Mouse (Mus musculus) lung, embryonic 15.5 days (tissue): ENCODE measurements around the gene Abcc6. TPM values are rescaled to one million over a fixed set of nuclear protein-coding genes. Genes with fewer than 3 reads are reported as not detected.
"Not testable (repeated sequence)": the region's sequence is repeated elsewhere in the genome, so short reads cannot be mapped to it uniquely, and the experiment has no call there.

Source experiments
- ATAC-seq: fragments of 200-750 bp; cut with Nextera tagmentation; 2 replicates; pipeline ENCODE4 v1.8.0; 2017; ENCODE audit warnings: moderate number of reproducible peaks, borderline replicate concordance; ENCODE audit not compliant: low FRiP score, low TSS enrichment; ENCODE audit errors: extremely low read depth
- H3K27ac ChIP-seq: fragments of 300-500 bp; sonication (generic); 2 replicates; pipeline ENCODE4 v1.5.1; 2015; ENCODE audit warnings: moderate library complexity, mild to moderate bottlenecking, inconsistent platforms
- H3K27me3 ChIP-seq: fragments of 300-500 bp; sonication (generic); 2 replicates; pipeline ENCODE4 v1.6.1; 2015; ENCODE audit warnings: inconsistent platforms
- H3K36me3 ChIP-seq: fragments of 300-500 bp; sonication (generic); 2 replicates; pipeline ENCODE4 v1.6.1; 2015; ENCODE audit warnings: inconsistent platforms
- H3K4me1 ChIP-seq: fragments of 300-500 bp; sonication (generic); 2 replicates; pipeline ENCODE4 v1.6.1; 2015; ENCODE audit warnings: inconsistent platforms
- H3K4me2 ChIP-seq: fragments of 300-500 bp; sonication (generic); 2 replicates; pipeline ENCODE4 v1.6.1; 2015; ENCODE audit warnings: inconsistent platforms, mild to moderate bottlenecking, moderate library complexity
- H3K4me3 ChIP-seq: fragments of 300-500 bp; sonication (generic); 2 replicates; pipeline ENCODE4 v1.5.1; 2015; ENCODE audit warnings: mild to moderate bottlenecking, inconsistent platforms
- H3K9ac ChIP-seq: fragments of 300-500 bp; sonication (generic); 2 replicates; pipeline ENCODE4 v1.6.1; 2015; ENCODE audit warnings: inconsistent platforms
- H3K9me3 ChIP-seq: fragments of 300-500 bp; sonication (generic); 2 replicates; pipeline ENCODE4 v1.6.1; 2016; ENCODE audit warnings: inconsistent platforms
- WGBS: fragments of 180-500 bp; shearing (Covaris S2); methylation state at CpG from one replicate; pipeline ENCODE4 v1.1.7; 2015; 5-methylcytosine and 5-hydroxymethylcytosine counted together
- polyA plus RNA-seq: library from polyadenylated mRNA; unstranded; fragments of >200 nt; fragmentation: Nextera tagmentation; extraction: Ambion mirVana; gene quantifications from 2 replicates; pipeline ENCODE4 v1.2.1, GENCODE M21; 2015

The Abcc6 gene
- polyA plus RNA-seq, 1 experiment from 2014 or later, result 0.65 TPM

GRCm38 (mm10) chr7:45974103-45974502 lies 56.0 kb downstream of the Abcc6 start:
- Histone ChIP-seq H3K4me2 (no peak overlapping the region), H3K9me3 (no peaks in the 10 kb centered on the region), H3K4me3 (no peak overlapping the region), H3K36me3 (no peaks in the 10 kb centered on the region), H3K4me1 (no peaks in the 10 kb centered on the region), H3K9ac (no peak overlapping the region), H3K27ac (no peak overlapping the region), H3K27me3 (no peaks in the 10 kb centered on the region)
- WGBS, result 20% methylated on average over 6 of the region's 6 CpGs
- ATAC-seq, result no peak

- H3K4me2 ChIP-seq, result no peak overlapping the region
- no peaks in the 10 kb centered on the region for H3K27me3 ChIP-seq
- no peaks in the 10 kb centered on the region for H3K9me3 ChIP-seq
- no peak overlapping the region for H3K9ac ChIP-seq
- no peak for ATAC-seq
- H3K4me1 ChIP-seq, result no peaks in the 10 kb centered on the region
- no peak overlapping the region for H3K4me3 ChIP-seq
- no peaks in the 10 kb centered on the region for H3K36me3 ChIP-seq
- WGBS, result 71% methylated on average over 6 of the region's 6 CpGs
- H3K27ac ChIP-seq, result no peak overlapping the region
Observed at GRCm38 (mm10) chr7:45973271-45973687, 56.8 kb downstream of the Abcc6 start.

GRCm38 (mm10) chr7:45971831-45972723 lies 58.0 kb downstream of the Abcc6 start:
- Histone ChIP-seq H3K9ac (no peak overlapping the region), H3K4me2 (no peak overlapping the region), H3K4me3 (no peak overlapping the region), H3K27ac (no peak overlapping the region), H3K27me3 (no peaks in the 10 kb centered on the region), H3K4me1 (no peaks in the 10 kb centered on the region), H3K36me3 (no peaks in the 10 kb centered on the region), H3K9me3 (no peaks in the 10 kb centered on the region)
- ATAC-seq, result no peak
- 76% methylated on average over 11 of the region's 11 CpGs for WGBS

GRCm38 (mm10) chr7:45956611-45957010 lies 73.5 kb downstream of the Abcc6 start:
- H3K27ac ChIP-seq, result no peak overlapping the region
- WGBS, result 59% methylated on average over 4 of the region's 4 CpGs

DNA sequence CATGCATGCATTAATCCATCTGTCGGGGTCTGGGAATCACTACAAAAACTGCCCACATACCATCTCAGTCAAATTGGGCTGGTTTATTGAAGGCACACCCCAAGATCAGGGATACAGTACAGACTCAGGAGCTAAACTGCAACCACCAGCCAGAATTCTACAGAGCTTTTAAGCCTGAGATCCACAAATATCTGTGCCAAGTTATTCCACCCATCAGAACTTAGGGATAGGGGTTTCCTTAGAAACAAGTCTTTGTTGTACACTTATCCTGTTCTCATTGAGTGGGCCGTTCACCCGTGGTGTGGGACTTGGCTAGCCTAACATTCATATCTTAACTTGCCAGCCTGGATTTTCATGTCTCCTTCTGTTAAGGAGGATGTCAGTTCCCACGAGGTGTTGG lies 81.0 kb downstream of the Abcc6 start:
- Histone ChIP-seq H3K4me3 (no peak overlapping the region), H3K27me3 (no peaks in the 10 kb centered on the region), H3K36me3 (no peaks in the 10 kb centered on the region), H3K9ac (no peak overlapping the region), H3K27ac (no peak overlapping the region), H3K4me1 (no peaks in the 10 kb centered on the region), H3K4me2 (no peak overlapping the region), H3K9me3 (no peaks in the 10 kb centered on the region)
- 61% methylated on average over 4 of the region's 4 CpGs for WGBS
- ATAC-seq, result no peak

More at GRCm38 (mm10) chr7:45956611-45957010, 73.5 kb downstream of the Abcc6 start:
- no peaks in the 10 kb centered on the region for H3K36me3 ChIP-seq
- H3K9me3 ChIP-seq, result no peaks in the 10 kb centered on the region
- H3K4me2 ChIP-seq, result no peak overlapping the region
- no peak overlapping the region for H3K4me3 ChIP-seq
- no peak overlapping the region for H3K9ac ChIP-seq
- ATAC-seq, result no peak
- H3K27me3 ChIP-seq, result no peaks in the 10 kb centered on the region
- no peaks in the 10 kb centered on the region for H3K4me1 ChIP-seq

GRCm38 (mm10) chr7:45943280-45943679 lies 86.8 kb downstream of the Abcc6 start:
- H3K4me2 ChIP-seq, H3K9me3 ChIP-seq, H3K27me3 ChIP-seq, H3K27ac ChIP-seq, H3K9ac ChIP-seq, H3K4me1 ChIP-seq, H3K36me3 ChIP-seq, ATAC-seq, H3K4me3 ChIP-seq: not testable (repeated sequence)
- WGBS, result 65% methylated on average over 1 of the region's 1 CpGs

DNA sequence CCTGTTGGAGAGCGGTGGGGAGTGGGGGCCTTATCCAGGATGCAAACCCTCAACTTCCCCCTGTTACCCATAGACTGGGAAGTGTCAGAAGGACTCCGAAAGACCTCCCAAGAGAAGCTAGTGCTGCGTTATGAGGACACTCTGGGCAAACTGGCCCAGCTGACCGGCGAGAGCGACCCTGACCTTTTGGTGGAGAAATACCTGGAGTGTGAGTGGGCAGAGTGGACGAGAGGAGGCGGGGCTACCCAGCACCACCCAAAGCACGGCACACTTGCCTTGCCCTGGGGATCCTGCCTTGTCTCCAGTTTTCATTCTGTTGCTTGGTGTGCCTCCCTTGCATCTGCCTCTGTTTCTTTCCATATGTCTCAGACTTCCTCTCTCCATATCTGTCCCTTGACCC lies 88.1 kb downstream of the Abcc6 start:
- WGBS, result 77% methylated on average over 9 of the region's 9 CpGs
- no peak for ATAC-seq
- H3K9me3 ChIP-seq, result no peaks in the 10 kb centered on the region
- H3K9ac ChIP-seq, result no peak overlapping the region
- H3K4me3 ChIP-seq, result no peak overlapping the region
- no peaks in the 10 kb centered on the region for H3K36me3 ChIP-seq
- no peak overlapping the region for H3K27ac ChIP-seq
- H3K4me1 ChIP-seq, result no peaks in the 10 kb centered on the region
- no peak overlapping the region for H3K4me2 ChIP-seq
- H3K27me3 ChIP-seq, result no peaks in the 10 kb centered on the region

DNA sequence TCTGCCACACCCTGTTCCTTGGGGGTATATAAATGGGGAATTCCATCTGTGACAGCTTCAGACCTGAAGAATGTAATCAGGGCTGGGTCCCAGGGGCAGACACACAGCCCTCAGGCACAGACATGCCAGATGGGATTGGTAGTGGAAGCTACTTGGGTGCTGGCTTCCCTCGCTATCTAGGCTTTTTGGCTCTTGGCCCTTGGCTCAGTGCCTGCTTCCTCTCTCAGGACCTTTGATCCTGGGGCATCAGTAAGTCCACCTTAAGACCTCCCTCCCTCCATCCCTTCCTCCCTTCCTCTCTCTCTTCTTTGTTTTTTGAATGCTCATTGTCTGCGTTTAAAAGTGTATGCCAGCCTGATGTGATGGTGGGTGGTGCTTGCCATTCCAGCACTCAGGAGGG lies 90.3 kb downstream of the Abcc6 start:
- H3K4me1 ChIP-seq, result no peaks in the 10 kb centered on the region
- ATAC-seq, result no peak
- no peak overlapping the region for H3K4me2 ChIP-seq
- H3K9me3 ChIP-seq, result no peaks in the 10 kb centered on the region
- WGBS, result 32% methylated on average over 2 of the region's 2 CpGs
- no peaks in the 10 kb centered on the region for H3K27me3 ChIP-seq
- no peak overlapping the region for H3K9ac ChIP-seq
- no peak overlapping the region for H3K4me3 ChIP-seq
- H3K27ac ChIP-seq, result no peak overlapping the region
- H3K36me3 ChIP-seq, result no peaks in the 10 kb centered on the region

- Histone ChIP-seq H3K4me2 (no peak overlapping the region), H3K9ac (no peak overlapping the region), H3K36me3 (no peaks in the 10 kb centered on the region), H3K27ac (no peak overlapping the region), H3K27me3 (no peaks in the 10 kb centered on the region), H3K9me3 (no peaks in the 10 kb centered on the region), H3K4me1 (no peaks in the 10 kb centered on the region), H3K4me3 (no peak overlapping the region)
- 18% methylated on average over 7 of the region's 7 CpGs for WGBS
- ATAC-seq, result no peak
Observed at GRCm38 (mm10) chr7:45935114-45935513, 95.0 kb downstream of the Abcc6 start.

DNA sequence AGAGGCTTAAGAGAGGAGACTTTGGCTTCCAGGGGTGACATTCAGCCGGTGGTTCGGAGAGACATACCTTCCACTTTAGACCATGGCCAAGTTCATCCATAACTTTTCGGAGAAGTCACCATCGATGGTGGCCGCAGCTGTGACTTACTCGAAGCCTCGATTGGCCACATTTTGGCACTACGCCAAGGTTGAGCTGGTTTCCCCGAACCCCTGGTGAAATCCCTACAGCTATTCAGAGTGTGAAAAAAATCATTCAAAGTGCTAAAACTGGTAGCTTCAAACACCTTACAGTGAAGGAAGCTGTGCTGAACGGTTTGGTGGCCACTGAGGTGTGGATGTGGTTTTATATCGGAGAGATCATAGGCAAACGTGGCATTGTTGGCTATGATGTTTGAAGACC lies 96.3 kb downstream of the Abcc6 start:
- WGBS, result 74% methylated on average over 12 of the region's 12 CpGs
- H3K36me3 ChIP-seq, H3K9ac ChIP-seq, H3K9me3 ChIP-seq, H3K4me3 ChIP-seq, H3K4me2 ChIP-seq, H3K27me3 ChIP-seq, H3K27ac ChIP-seq, H3K4me1 ChIP-seq, ATAC-seq: not testable (repeated sequence)

GRCm38 (mm10) chr7:45929688-45930087 lies 100.4 kb downstream of the Abcc6 start:
- Histone ChIP-seq H3K4me3 (no peak overlapping the region), H3K4me2 (no peak overlapping the region), H3K36me3 (no peaks in the 10 kb centered on the region), H3K9me3 (no peaks in the 10 kb centered on the region), H3K9ac (no peak overlapping the region), H3K4me1 (no peaks in the 10 kb centered on the region), H3K27me3 (peaks cover 12% of the 10 kb centered on the region; the same call in 1 of the 2 replicates), H3K27ac (no peak overlapping the region)
- no peak for ATAC-seq
- 91% methylated on average over 1 of the region's 1 CpGs for WGBS

DNA sequence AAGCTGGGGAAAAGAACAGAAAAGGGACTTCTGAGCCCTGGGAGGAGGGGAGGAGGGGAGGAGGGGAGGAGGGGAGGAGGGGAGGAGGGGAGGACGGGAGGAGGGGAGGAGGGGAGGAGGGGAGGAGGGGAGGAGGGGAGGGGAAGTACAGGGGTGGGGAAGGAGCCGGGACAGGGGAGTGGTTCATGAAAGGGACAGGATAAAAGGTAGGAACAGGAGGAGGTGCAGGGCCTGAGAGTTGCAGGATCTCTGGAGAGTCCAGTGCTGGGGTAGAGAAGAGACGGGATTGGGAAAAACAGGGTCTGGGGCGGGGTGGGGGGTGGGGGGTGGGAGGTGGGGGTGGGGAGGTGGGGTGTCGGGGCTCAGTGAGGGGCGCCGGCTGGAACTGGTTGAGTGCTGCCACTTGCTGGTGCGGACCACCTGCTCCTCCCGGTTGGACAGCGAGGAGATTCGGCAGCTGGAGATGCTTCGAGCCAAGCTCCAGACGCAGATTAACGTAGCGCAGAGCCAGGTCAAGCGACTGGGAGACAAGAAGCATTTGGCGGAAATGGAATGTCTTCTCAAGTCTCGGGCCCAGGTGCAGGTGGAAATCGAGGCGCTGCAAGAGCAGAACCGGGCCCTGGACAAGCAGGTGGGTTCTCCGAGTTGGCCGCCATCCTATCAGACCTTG lies 101.3 kb downstream of the Abcc6 start:
- Histone ChIP-seq H3K36me3 (no peaks in the 10 kb centered on the region), H3K27me3 (peaks cover 12% of the 10 kb centered on the region; the same call in 1 of the 2 replicates), H3K4me1 (peaks cover 9% of the 10 kb centered on the region), H3K9me3 (no peaks in the 10 kb centered on the region), H3K4me2 (no peak overlapping the region), H3K4me3 (no peak overlapping the region), H3K27ac (no peak overlapping the region), H3K9ac (no peak overlapping the region)
- WGBS, result 16% methylated on average over 19 of the region's 23 CpGs
- ATAC-seq, result no peak
